Mouse (Mus musculus): ENCODE results near the gene Doc2g. TPM values are rescaled to one million over a fixed set of nuclear protein-coding genes. Genes with fewer than 3 reads are reported as not detected.
A peak's percentile ranks its signal among the peaks of the same experiment; 100 is the strongest.

The Doc2g gene
- polyA plus RNA-seq, 1 experiment from 2014 or later, result 1.9 TPM

GRCm38 (mm10) chr19:3991966-3992365, 11.1 kb upstream of the Doc2g start:
- WGBS, result 87% methylated on average over 3 of the region's 3 CpGs
- no peak for ATAC-seq

GRCm38 (mm10) chr19:3992416-3992815, 10.7 kb upstream of the Doc2g start, which contains the start of gene Tbx10:
Gene Tbx10, plus strand, starts transcription at chr19:3992752.
- 45% methylated on average over 5 of the region's 5 CpGs for WGBS
- Histone ChIP-seq H3K27ac (ENCODE audit: low read length) (no peak within 1 kb of the TSS), H3K4me1 (ENCODE audit: insufficient read depth, low read depth, low read length) (peaks cover 8% of the 10 kb centered on the region; the same call in 1 of the 2 replicates), H3K9me3 (ENCODE audit: low read length) (no peaks in the 10 kb centered on the region), H3K36me3 (ENCODE audit: insufficient read depth, low read length) (no peaks in the 10 kb centered on the region), H3K4me3 (ENCODE audit: low read depth, low read length) (no peak within 1 kb of the TSS), H3K4me2 (replicated peaks; ENCODE audit: low read depth, low read length) (no peak within 1 kb of the TSS), H3K9ac (replicated peaks; ENCODE audit: low read depth) (no peak within 1 kb of the TSS), H3K27me3 (replicated peaks; ENCODE audit: insufficient read depth, low read length) (no peaks in the 10 kb centered on the region)
- TF ChIP-seq CTCF (IDR thresholded peaks at IDR 0.05) (no peak), EP300 (IDR thresholded peaks at IDR 0.05) (no peak)
- no peak for DNase-seq (ENCODE audit: low spot score)
- ATAC-seq, result no peak

More at GRCm38 (mm10) chr19:3991966-3992365, 11.1 kb upstream of the Doc2g start:
- Histone ChIP-seq H3K4me2 (replicated peaks; ENCODE audit: low read depth, low read length) (no peak overlapping the region), H3K4me3 (ENCODE audit: low read depth, low read length) (no peak overlapping the region), H3K27ac (ENCODE audit: low read length) (no peak overlapping the region), H3K36me3 (ENCODE audit: insufficient read depth, low read length) (no peaks in the 10 kb centered on the region), H3K27me3 (replicated peaks; ENCODE audit: insufficient read depth, low read length) (no peaks in the 10 kb centered on the region), H3K9me3 (ENCODE audit: low read length) (no peaks in the 10 kb centered on the region), H3K4me1 (ENCODE audit: insufficient read depth, low read depth, low read length) (peaks cover 11% of the 10 kb centered on the region; the same call in 1 of the 2 replicates), H3K9ac (replicated peaks; ENCODE audit: low read depth) (no peak overlapping the region)
- no peak for DNase-seq (ENCODE audit: low spot score)
- TF ChIP-seq CTCF (IDR thresholded peaks at IDR 0.05) (no peak), EP300 (IDR thresholded peaks at IDR 0.05) (no peak)

GRCm38 (mm10) chr19:3994932-3995331, 8.2 kb upstream of the Doc2g start:
- H3K4me3 ChIP-seq (ENCODE audit: low read depth, low read length), result no peak overlapping the region
- 46% methylated on average over 6 of the region's 6 CpGs for WGBS
- H3K9me3 ChIP-seq (ENCODE audit: low read length), result no peaks in the 10 kb centered on the region
- H3K27ac ChIP-seq (ENCODE audit: low read length), result no peak overlapping the region
- ATAC-seq (no peak), DNase-seq (ENCODE audit: low spot score) (no peak)
- H3K27me3 ChIP-seq (replicated peaks; ENCODE audit: insufficient read depth, low read length), result no peaks in the 10 kb centered on the region
- TF ChIP-seq CTCF (IDR thresholded peaks at IDR 0.05) (no peak), EP300 (IDR thresholded peaks at IDR 0.05) (no peak)
- H3K36me3 ChIP-seq (ENCODE audit: insufficient read depth, low read length), result no peaks in the 10 kb centered on the region
- H3K9ac ChIP-seq (replicated peaks; ENCODE audit: low read depth), result no peak overlapping the region
- no peak overlapping the region for H3K4me2 ChIP-seq (replicated peaks; ENCODE audit: low read depth, low read length)
- peaks cover 8% of the 10 kb centered on the region; the same call in 1 of the 2 replicates for H3K4me1 ChIP-seq (ENCODE audit: insufficient read depth, low read depth, low read length)

- no peak overlapping the region for H3K9ac ChIP-seq (replicated peaks; ENCODE audit: low read depth)
Observed at GRCm38 (mm10) chr19:3995505-3995904, 7.6 kb upstream of the Doc2g start.

GRCm38 (mm10) chr19:3996106-3996505, 7.0 kb upstream of the Doc2g start:
- no peaks in the 10 kb centered on the region for H3K27me3 ChIP-seq (replicated peaks; ENCODE audit: insufficient read depth, low read length)
- H3K36me3 ChIP-seq (ENCODE audit: insufficient read depth, low read length), result no peaks in the 10 kb centered on the region
- 48% methylated on average over 7 of the region's 7 CpGs for WGBS
- H3K27ac ChIP-seq (ENCODE audit: low read length), result 0 out of 2 replicates have a peak overlapping the region, but pooled peaks have one; percentile 51
- no peak overlapping the region for H3K4me3 ChIP-seq (ENCODE audit: low read depth, low read length)
- H3K9ac ChIP-seq (replicated peaks; ENCODE audit: low read depth), result no peak overlapping the region
- H3K4me1 ChIP-seq (ENCODE audit: insufficient read depth, low read depth, low read length), result peaks cover 12% of the 10 kb centered on the region; the same call in 1 of the 2 replicates
- no peak for DNase-seq (ENCODE audit: low spot score)
- no peak overlapping the region for H3K4me2 ChIP-seq (replicated peaks; ENCODE audit: low read depth, low read length)
- no peaks in the 10 kb centered on the region for H3K9me3 ChIP-seq (ENCODE audit: low read length)
- no peak for ATAC-seq
- TF ChIP-seq CTCF (IDR thresholded peaks at IDR 0.05) (no peak), EP300 (IDR thresholded peaks at IDR 0.05) (no peak)

More at GRCm38 (mm10) chr19:3995505-3995904, 7.6 kb upstream of the Doc2g start:
- Histone ChIP-seq H3K27me3 (replicated peaks; ENCODE audit: insufficient read depth, low read length) (no peaks in the 10 kb centered on the region), H3K4me3 (ENCODE audit: low read depth, low read length) (no peak overlapping the region), H3K4me2 (replicated peaks; ENCODE audit: low read depth, low read length) (no peak overlapping the region), H3K9me3 (ENCODE audit: low read length) (no peaks in the 10 kb centered on the region), H3K36me3 (ENCODE audit: insufficient read depth, low read length) (no peaks in the 10 kb centered on the region), H3K4me1 (ENCODE audit: insufficient read depth, low read depth, low read length) (peaks cover 8% of the 10 kb centered on the region; the same call in 1 of the 2 replicates), H3K27ac (ENCODE audit: low read length) (0 out of 2 replicates have a peak overlapping the region, but pooled peaks have one; percentile 51)
- DNase-seq (ENCODE audit: low spot score), result peak; percentile 83
- WGBS, result 53% methylated on average over 3 of the region's 3 CpGs
- TF ChIP-seq CTCF (IDR thresholded peaks at IDR 0.05) (no peak), EP300 (IDR thresholded peaks at IDR 0.05) (peak; percentile 75)
- peak; percentile 48 for ATAC-seq

- ATAC-seq, result no peak
- H3K27me3 ChIP-seq (replicated peaks; ENCODE audit: insufficient read depth, low read length), result no peaks in the 10 kb centered on the region
- H3K4me2 ChIP-seq (replicated peaks; ENCODE audit: low read depth, low read length), result no peak overlapping the region
- H3K4me3 ChIP-seq (ENCODE audit: low read depth, low read length), result no peak overlapping the region
- no peaks in the 10 kb centered on the region for H3K36me3 ChIP-seq (ENCODE audit: insufficient read depth, low read length)
- TF ChIP-seq EP300 (IDR thresholded peaks at IDR 0.05) (no peak), CTCF (IDR thresholded peaks at IDR 0.05) (no peak)
- H3K4me1 ChIP-seq (ENCODE audit: insufficient read depth, low read depth, low read length), result peaks cover 13% of the 10 kb centered on the region; the same call in 1 of the 2 replicates
- no peak overlapping the region for H3K9ac ChIP-seq (replicated peaks; ENCODE audit: low read depth)
- no peaks in the 10 kb centered on the region for H3K9me3 ChIP-seq (ENCODE audit: low read length)
- WGBS, result 80% methylated on average over 8 of the region's 8 CpGs
- DNase-seq (ENCODE audit: low spot score), result no peak
- H3K27ac ChIP-seq (ENCODE audit: low read length), result no peak overlapping the region
Observed at GRCm38 (mm10) chr19:3996747-3997146, 6.4 kb upstream of the Doc2g start.
